Mouse (Mus musculus) midbrain, embryonic 13.5 days (tissue): Measurements from ENCODE around the gene Wdr78. TPM values are rescaled to one million over a fixed set of nuclear protein-coding genes. Genes with fewer than 3 reads are reported as not detected.

Experiments
- ATAC-seq: fragments of 200-750 bp; cut with Nextera tagmentation; 2 replicates; pipeline ENCODE4 v1.8.0; 2017; ENCODE audit warnings: mild to moderate bottlenecking, moderate TSS enrichment, moderate library complexity
- H3K27ac ChIP-seq: fragments of 300-500 bp; sonication (generic); 2 replicates; pipeline ENCODE4 v1.5.1; 2015; ENCODE audit warnings: inconsistent platforms, mild to moderate bottlenecking, moderate library complexity
- H3K27me3 ChIP-seq: fragments of 300-500 bp; sonication (generic); 2 replicates; pipeline ENCODE4 v1.6.1; 2015; ENCODE audit warnings: mild to moderate bottlenecking, inconsistent platforms
- H3K36me3 ChIP-seq: fragments of 300-500 bp; sonication (generic); 2 replicates; pipeline ENCODE4 v1.6.1; 2015; ENCODE audit warnings: mild to moderate bottlenecking, inconsistent platforms
- H3K4me1 ChIP-seq: fragments of 300-500 bp; sonication (generic); replicated peaks from 2 replicates; pipeline ENCODE4 v1.6.1; 2015; ENCODE audit warnings: inconsistent platforms
- H3K4me2 ChIP-seq: fragments of 300-500 bp; sonication (generic); replicated peaks from 2 replicates; pipeline ENCODE4 v1.6.1; 2015; ENCODE audit warnings: moderate library complexity, mild to moderate bottlenecking, inconsistent platforms
- H3K4me3 ChIP-seq: fragments of 300-500 bp; sonication (generic); replicated peaks from 2 replicates; pipeline ENCODE4 v1.5.1; 2015; ENCODE audit warnings: mild to moderate bottlenecking, inconsistent platforms
- H3K9ac ChIP-seq: fragments of 300-500 bp; sonication (generic); replicated peaks from 2 replicates; pipeline ENCODE4 v1.6.1; 2015; ENCODE audit warnings: mild to moderate bottlenecking, inconsistent platforms
- H3K9me3 ChIP-seq: fragments of 300-500 bp; sonication (generic); 2 replicates; pipeline ENCODE4 v1.6.1; 2016; ENCODE audit warnings: mild to moderate bottlenecking, inconsistent platforms
- WGBS: fragments of 180-500 bp; shearing (Covaris S2); methylation state at CpG from one replicate; pipeline ENCODE4 v1.1.7; 2015; 5-methylcytosine and 5-hydroxymethylcytosine counted together
- polyA plus RNA-seq: library from polyadenylated mRNA; unstranded; fragments of >200 nt; fragmentation: Nextera tagmentation; extraction: Ambion mirVana; gene quantifications from 2 replicates; pipeline ENCODE4 v1.2.1, GENCODE M21; 2015

The Wdr78 gene
- polyA plus RNA-seq, result 4.8 and 4.9 TPM in 2 replicates

GRCm38 (mm10) chr4:103114184-103115111, at the start of gene Wdr78, which contains the start of gene Mier1:
Wdr78 (minus strand) TSS chr4:103114555.
Mier1 (plus strand) TSS chr4:103114390.
- Histone ChIP-seq H3K4me3 (peak within 1 kb of the TSS; percentile 64), H3K27ac (peak within 1 kb of the TSS; percentile 100), H3K4me1 (peaks cover 54% of the 10 kb centered on the region), H3K4me2 (peak within 1 kb of the TSS; percentile 73), H3K9me3 (no peaks in the 10 kb centered on the region), H3K9ac (peak within 1 kb of the TSS; percentile 86), H3K36me3 (peaks cover 4% of the 10 kb centered on the region; the same call in 1 of the 2 replicates), H3K27me3 (peaks cover 5% of the 10 kb centered on the region; the same call in 1 of the 2 replicates)
- WGBS, result under 1% methylated on average over 64 of the region's 90 CpGs
- ATAC-seq, result peak; percentile 100

DNA sequence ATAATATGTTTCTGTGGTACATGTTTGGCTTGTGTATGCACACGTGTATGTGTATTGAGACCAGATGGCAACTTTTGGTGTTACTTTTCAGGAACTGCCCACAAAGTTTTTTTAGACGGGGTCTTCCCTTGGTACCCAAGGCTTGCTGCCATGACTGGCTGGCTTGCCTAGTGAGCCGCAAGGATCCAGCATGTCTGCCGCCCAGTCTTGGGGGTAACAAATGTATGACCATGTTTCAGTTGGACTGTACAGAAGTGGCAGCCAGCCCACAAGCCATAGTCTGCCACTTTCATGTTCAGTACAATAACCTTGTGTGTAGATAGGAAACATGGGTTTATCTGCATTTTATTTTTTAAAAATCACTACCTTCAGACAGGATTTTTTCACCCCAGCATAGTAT, 44.4 kb upstream of the Wdr78 start:
- no peak overlapping the region for H3K9ac ChIP-seq
- H3K27me3 ChIP-seq, result no peaks in the 10 kb centered on the region
- no peaks in the 10 kb centered on the region for H3K4me1 ChIP-seq
- H3K9me3 ChIP-seq, result no peaks in the 10 kb centered on the region
- H3K4me2 ChIP-seq, result no peak overlapping the region
- ATAC-seq, result no peak
- no peak overlapping the region for H3K27ac ChIP-seq
- H3K4me3 ChIP-seq, result no peak overlapping the region
- H3K36me3 ChIP-seq, result peaks cover 63% of the 10 kb centered on the region
- WGBS, result 94% methylated on average over 4 of the region's 4 CpGs

DNA sequence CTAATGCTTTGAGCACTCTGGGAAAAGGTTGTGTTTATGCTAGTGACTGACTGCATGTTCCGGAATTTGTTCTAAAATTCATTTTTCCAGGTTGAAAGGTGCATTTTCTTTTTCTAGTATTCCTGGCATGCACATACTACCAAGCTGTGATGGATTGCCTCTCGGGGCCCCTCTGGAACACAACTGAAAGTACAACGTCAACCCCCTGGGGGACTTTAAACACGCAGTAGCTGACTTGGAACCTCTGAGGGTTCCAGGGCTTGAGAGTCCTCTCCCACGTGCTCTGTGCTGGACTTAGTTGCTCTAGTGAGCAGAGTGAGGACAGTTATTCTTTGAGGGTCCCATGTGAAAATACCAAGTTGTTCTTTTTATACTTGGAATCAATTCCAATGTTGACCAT, 37.6 kb upstream of the Wdr78 start:
- no peak for ATAC-seq
- no peak overlapping the region for H3K9ac ChIP-seq
- no peaks in the 10 kb centered on the region for H3K9me3 ChIP-seq
- H3K27ac ChIP-seq, result no peak overlapping the region
- 94% methylated on average over 5 of the region's 5 CpGs for WGBS
- H3K36me3 ChIP-seq, result peaks cover 67% of the 10 kb centered on the region
- H3K4me3 ChIP-seq, result no peak overlapping the region
- no peaks in the 10 kb centered on the region for H3K4me1 ChIP-seq
- no peaks in the 10 kb centered on the region for H3K27me3 ChIP-seq
- H3K4me2 ChIP-seq, result no peak overlapping the region

DNA sequence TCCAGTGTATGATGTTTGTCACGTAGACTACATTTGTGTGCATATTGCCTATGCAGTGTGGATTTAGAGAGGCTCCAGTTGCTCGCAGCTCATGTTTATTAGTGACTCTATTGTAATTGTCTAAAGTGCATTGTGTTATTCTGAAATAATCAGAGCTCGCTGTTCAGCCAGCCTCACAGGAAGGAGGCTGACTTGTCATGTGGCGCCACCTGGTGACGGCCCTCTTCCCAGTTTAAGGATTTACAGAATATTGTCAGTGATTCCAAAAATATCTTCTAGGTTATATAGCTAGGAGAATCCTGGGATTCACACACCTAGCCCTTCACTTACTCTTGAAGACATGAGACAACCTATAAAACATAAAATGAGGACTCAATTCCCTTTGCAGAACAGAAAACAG, 32.0 kb upstream of the Wdr78 start:
- Histone ChIP-seq H3K36me3 (peaks cover 39% of the 10 kb centered on the region), H3K27ac (no peak overlapping the region), H3K4me1 (no peaks in the 10 kb centered on the region), H3K9me3 (no peaks in the 10 kb centered on the region), H3K27me3 (no peaks in the 10 kb centered on the region), H3K9ac (no peak overlapping the region), H3K4me2 (no peak overlapping the region), H3K4me3 (no peak overlapping the region)
- WGBS, result 32% methylated on average over 5 of the region's 5 CpGs
- 0 out of 2 replicates have a peak, but pooled peaks have one; percentile 48 for ATAC-seq

- Histone ChIP-seq H3K27ac (no peak overlapping the region), H3K4me2 (no peak overlapping the region), H3K27me3 (no peaks in the 10 kb centered on the region), H3K9ac (no peak overlapping the region), H3K9me3 (no peaks in the 10 kb centered on the region), H3K36me3 (peaks cover 40% of the 10 kb centered on the region), H3K4me1 (no peaks in the 10 kb centered on the region), H3K4me3 (no peak overlapping the region)
- ATAC-seq, result no peak
- 92% methylated on average over 1 of the region's 1 CpGs for WGBS
These were observed 22.6 kb upstream of the Wdr78 start for GRCm38 (mm10) chr4:103136946-103137345.

GRCm38 (mm10) chr4:103126533-103126932, 12.2 kb upstream of the Wdr78 start:
- Histone ChIP-seq H3K27ac (no peak overlapping the region), H3K4me3 (no peak overlapping the region), H3K27me3 (no peaks in the 10 kb centered on the region), H3K9ac (no peak overlapping the region), H3K9me3 (no peaks in the 10 kb centered on the region), H3K36me3 (peaks cover 6% of the 10 kb centered on the region; the same call in 1 of the 2 replicates), H3K4me1 (no peaks in the 10 kb centered on the region), H3K4me2 (no peak overlapping the region)
- no peak for ATAC-seq
- 94% methylated on average over 4 of the region's 4 CpGs for WGBS

DNA sequence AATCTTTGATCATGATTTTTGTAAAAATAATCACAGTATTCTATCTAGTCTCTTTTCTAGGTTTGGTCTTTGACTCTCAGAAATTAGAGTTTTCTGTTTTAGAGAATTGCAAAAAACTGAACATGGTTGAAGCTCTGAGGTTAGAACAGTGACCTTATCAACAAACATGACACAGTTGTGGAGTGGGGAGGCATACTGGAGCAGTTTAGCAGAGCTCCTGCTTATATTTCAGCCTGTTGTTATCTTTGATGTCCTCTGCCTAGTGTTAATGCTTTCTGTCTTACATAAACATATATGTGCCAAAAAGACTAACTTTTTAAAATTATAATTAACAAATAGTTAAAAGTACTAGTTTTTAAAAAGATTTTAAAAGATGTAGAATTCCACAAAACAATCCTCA, 9.3 kb upstream of the Wdr78 start:
- H3K27ac ChIP-seq, result no peak overlapping the region
- H3K4me3 ChIP-seq, result no peak overlapping the region
- no peaks in the 10 kb centered on the region for H3K36me3 ChIP-seq
- H3K4me2 ChIP-seq, result no peak overlapping the region
- no peaks in the 10 kb centered on the region for H3K27me3 ChIP-seq
- peaks cover 23% of the 10 kb centered on the region for H3K4me1 ChIP-seq
- no peak overlapping the region for H3K9ac ChIP-seq
- ATAC-seq, result no peak
- H3K9me3 ChIP-seq, result no peaks in the 10 kb centered on the region

DNA sequence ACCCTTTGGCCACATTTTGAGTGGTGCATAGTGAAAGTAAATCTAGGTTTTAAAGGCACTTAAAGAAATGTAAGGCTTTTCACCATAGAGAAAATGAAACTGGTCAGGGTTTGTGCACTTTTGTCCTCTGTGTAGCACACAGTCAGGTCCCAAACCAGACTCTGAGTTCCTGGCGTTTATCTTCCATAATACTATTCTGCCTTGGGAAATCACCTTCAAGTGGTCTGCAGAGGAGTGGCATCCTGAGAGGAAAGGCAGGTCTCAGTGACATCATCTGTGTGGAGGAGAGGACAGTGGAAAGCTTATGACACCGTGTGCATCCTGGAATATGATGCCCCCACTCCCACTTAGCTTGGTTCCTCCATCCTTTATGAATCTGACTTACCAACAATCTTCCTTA, 8.7 kb upstream of the Wdr78 start:
- ATAC-seq, result no peak
- Histone ChIP-seq H3K4me1 (peaks cover 25% of the 10 kb centered on the region), H3K36me3 (no peaks in the 10 kb centered on the region), H3K4me3 (no peak overlapping the region), H3K4me2 (no peak overlapping the region), H3K27ac (no peak overlapping the region), H3K27me3 (no peaks in the 10 kb centered on the region), H3K9me3 (no peaks in the 10 kb centered on the region), H3K9ac (no peak overlapping the region)
- WGBS, result 79% methylated on average over 2 of the region's 2 CpGs

DNA sequence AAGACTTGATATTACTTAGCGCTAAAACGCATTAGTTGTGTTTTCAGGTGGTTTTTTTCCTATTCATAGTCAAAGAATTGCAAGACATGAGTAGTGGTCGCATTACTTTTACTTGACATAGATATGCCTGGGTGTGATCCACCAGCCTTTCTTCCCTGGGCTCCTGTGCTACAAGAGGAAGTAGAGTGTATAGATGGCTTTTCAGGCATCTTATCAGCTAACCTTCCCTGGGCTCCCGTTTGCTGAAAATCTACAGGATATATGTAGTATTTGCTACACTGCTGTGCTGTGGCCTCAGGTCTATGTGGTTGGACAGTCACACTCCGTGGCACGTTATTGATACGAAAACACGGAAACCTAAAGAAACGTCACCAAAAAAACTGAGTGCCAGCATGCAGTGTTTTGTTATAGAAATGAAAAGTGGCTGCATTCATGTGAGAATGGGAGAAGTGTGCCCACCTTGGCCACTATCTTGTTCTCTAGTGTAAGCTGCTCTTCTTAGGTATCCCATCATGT, 6.6 kb upstream of the Wdr78 start:
- ATAC-seq, result no peak
- no peak overlapping the region for H3K9ac ChIP-seq
- H3K4me1 ChIP-seq, result peaks cover 27% of the 10 kb centered on the region
- H3K4me3 ChIP-seq, result no peak overlapping the region
- peak overlapping the region; percentile 90 for H3K4me2 ChIP-seq
- H3K9me3 ChIP-seq, result no peaks in the 10 kb centered on the region
- H3K27me3 ChIP-seq, result peaks cover 5% of the 10 kb centered on the region; the same call in 1 of the 2 replicates
- H3K27ac ChIP-seq, result no peak overlapping the region
- 87% methylated on average over 9 of the region's 9 CpGs for WGBS
- H3K36me3 ChIP-seq, result peaks cover 4% of the 10 kb centered on the region; the same call in 1 of the 2 replicates

GRCm38 (mm10) chr4:103120395-103120794, 6.0 kb upstream of the Wdr78 start:
- no peak overlapping the region for H3K27ac ChIP-seq
- H3K4me2 ChIP-seq, result peak overlapping the region; percentile 90
- peaks cover 5% of the 10 kb centered on the region; the same call in 1 of the 2 replicates for H3K27me3 ChIP-seq
- peaks cover 33% of the 10 kb centered on the region for H3K4me1 ChIP-seq
- H3K9ac ChIP-seq, result peak overlapping the region; percentile 80; the same call in 1 of the 2 replicates
- ATAC-seq, result no peak
- H3K9me3 ChIP-seq, result no peaks in the 10 kb centered on the region
- 40% methylated on average over 3 of the region's 3 CpGs for WGBS
- H3K36me3 ChIP-seq, result peaks cover 4% of the 10 kb centered on the region; the same call in 1 of the 2 replicates
- peak overlapping the region; percentile 88 for H3K4me3 ChIP-seq

GRCm38 (mm10) chr4:103120028-103120384, 5.7 kb upstream of the Wdr78 start:
- Histone ChIP-seq H3K27ac (no peak overlapping the region), H3K9me3 (no peaks in the 10 kb centered on the region), H3K36me3 (peaks cover 4% of the 10 kb centered on the region; the same call in 1 of the 2 replicates), H3K27me3 (peaks cover 5% of the 10 kb centered on the region; the same call in 1 of the 2 replicates), H3K4me2 (peak overlapping the region; percentile 90), H3K9ac (peak overlapping the region; percentile 80), H3K4me3 (peak overlapping the region; percentile 88), H3K4me1 (peaks cover 37% of the 10 kb centered on the region)
- ATAC-seq, result no peak
- 19% methylated on average over 4 of the region's 4 CpGs for WGBS
